21 mouse cellular contexts compared by ENCODE assay signal in the genomic region with DNA sequence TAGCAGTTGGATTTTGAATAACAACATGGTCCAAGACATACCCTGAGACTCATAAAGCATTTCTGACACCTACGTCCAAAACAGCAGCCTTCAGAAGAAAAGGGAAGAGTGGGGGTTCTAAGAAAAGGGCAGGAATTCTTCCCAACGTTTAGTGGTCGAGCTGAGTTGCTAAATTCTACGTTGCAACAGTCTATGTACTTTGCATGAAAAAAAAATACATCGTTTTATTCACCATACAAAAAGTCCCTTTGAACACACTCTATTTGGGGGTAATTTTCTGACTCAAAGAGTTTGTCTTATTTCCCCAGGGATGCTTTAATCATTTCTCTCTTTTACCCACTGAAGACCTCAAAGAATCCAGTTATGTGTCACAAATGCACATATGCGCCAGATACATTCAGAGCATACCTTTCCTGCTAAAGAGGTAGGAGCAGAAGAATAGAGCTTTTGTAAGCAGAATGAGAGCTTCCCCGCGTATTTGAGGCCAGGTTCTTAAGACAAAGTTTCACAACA.
"Had no signal": no experiment of that assay in that cellular context is flagged by ENCODE, and none has a peak within 500 bp of the region (broad histone marks: within the 10 kb centered on the region; RNA-seq: fewer than 3 reads in every experiment).

No protein-coding gene starts in this region.

- H3K27ac ChIP-seq: liver, embryonic 15.5 days; lung, embryonic 15.5 days; macrophage; midbrain, embryonic 10.5 days; midbrain, embryonic 12.5 days; neural tube, embryonic 13.5 days; neural tube, embryonic 15.5 days had no signal

- H3K9me3 ChIP-seq: liver, embryonic 15.5 days; lung, embryonic 15.5 days; megakaryocyte, embryonic 14.5 days; midbrain, embryonic 10.5 days; midbrain, embryonic 12.5 days; neural tube, embryonic 13.5 days; neural tube, embryonic 15.5 days had no signal

- H3K27me3 ChIP-seq: liver, embryonic 15.5 days; lung, embryonic 15.5 days; megakaryocyte, embryonic 14.5 days; midbrain, embryonic 12.5 days; neural tube, embryonic 13.5 days; neural tube, embryonic 15.5 days had no signal

- H3K4me3 ChIP-seq: liver, embryonic 15.5 days; lung, embryonic 15.5 days; megakaryocyte, embryonic 14.5 days; midbrain, embryonic 10.5 days; midbrain, embryonic 12.5 days; myocyte; neural tube, embryonic 13.5 days; neural tube, embryonic 15.5 days had no signal

- H3K4me1 ChIP-seq: liver, embryonic 15.5 days; lung, embryonic 15.5 days; megakaryocyte, embryonic 14.5 days; midbrain, embryonic 10.5 days; midbrain, embryonic 12.5 days; neural tube, embryonic 13.5 days; neural tube, embryonic 15.5 days had no signal

- DNase-seq: liver, postnatal 0 days; lung, adult 2 months; lung, postnatal 14 days; lung, postnatal 36 days; midbrain, embryonic 14.5 days; retina, postnatal 1 day; right cerebral cortex, adult 18-20 months; right cerebral cortex, postnatal 25 days; right cerebral cortex, postnatal 4 days; thymus, adult 18-20 months; thymus, postnatal 14 days; thymus, postnatal 36 days had no signal

- H3K36me3 ChIP-seq: liver, embryonic 15.5 days; lung, embryonic 15.5 days; midbrain, embryonic 10.5 days; midbrain, embryonic 12.5 days; neural tube, embryonic 13.5 days; neural tube, embryonic 15.5 days had no signal
